Mouse (Mus musculus) testis, adult 10 weeks (tissue): ENCODE measurements around the gene Uba2. TPM values are rescaled to one million over a fixed set of nuclear protein-coding genes. Genes with fewer than 3 reads are reported as not detected.

Source experiments
- polyA plus RNA-seq: library from polyadenylated mRNA; stranded (reverse); fragments of 350-450 nt; fragmentation: Illumina TruSeq; extraction: RNeasy Lipid Tissue Mini Kit (QIAGEN cat#74804); gene quantifications from one replicate; pipeline ENCODE4 v1.2.3, GENCODE M21; 2014; ENCODE audit warnings: low read depth, low replicate concordance

Uba2 gene
- polyA plus RNA-seq, result 133 TPM

DNA sequence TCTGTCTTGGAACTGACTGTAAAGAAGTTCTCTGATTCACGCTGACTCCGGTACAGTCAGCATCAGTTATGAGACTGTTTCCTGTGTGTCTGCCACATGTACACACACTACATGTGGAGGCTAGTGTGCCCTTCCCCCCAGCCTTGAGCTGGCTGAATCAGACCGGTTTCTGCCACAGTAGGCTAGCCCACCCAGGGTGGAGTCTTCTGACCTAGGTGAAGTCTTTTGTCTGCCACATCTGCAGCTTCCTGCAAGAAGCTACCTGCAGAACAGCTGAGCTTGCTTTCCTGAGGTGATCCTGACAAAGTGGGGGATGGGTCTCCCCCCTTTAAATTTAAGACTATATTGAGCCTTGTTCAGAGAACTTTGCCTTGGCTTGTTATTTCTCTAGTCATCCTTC is at the start of gene Uba2:
TSS of gene Uba2 (minus strand) at position 146 of the 400 bp plus-strand sequence.

DNA sequence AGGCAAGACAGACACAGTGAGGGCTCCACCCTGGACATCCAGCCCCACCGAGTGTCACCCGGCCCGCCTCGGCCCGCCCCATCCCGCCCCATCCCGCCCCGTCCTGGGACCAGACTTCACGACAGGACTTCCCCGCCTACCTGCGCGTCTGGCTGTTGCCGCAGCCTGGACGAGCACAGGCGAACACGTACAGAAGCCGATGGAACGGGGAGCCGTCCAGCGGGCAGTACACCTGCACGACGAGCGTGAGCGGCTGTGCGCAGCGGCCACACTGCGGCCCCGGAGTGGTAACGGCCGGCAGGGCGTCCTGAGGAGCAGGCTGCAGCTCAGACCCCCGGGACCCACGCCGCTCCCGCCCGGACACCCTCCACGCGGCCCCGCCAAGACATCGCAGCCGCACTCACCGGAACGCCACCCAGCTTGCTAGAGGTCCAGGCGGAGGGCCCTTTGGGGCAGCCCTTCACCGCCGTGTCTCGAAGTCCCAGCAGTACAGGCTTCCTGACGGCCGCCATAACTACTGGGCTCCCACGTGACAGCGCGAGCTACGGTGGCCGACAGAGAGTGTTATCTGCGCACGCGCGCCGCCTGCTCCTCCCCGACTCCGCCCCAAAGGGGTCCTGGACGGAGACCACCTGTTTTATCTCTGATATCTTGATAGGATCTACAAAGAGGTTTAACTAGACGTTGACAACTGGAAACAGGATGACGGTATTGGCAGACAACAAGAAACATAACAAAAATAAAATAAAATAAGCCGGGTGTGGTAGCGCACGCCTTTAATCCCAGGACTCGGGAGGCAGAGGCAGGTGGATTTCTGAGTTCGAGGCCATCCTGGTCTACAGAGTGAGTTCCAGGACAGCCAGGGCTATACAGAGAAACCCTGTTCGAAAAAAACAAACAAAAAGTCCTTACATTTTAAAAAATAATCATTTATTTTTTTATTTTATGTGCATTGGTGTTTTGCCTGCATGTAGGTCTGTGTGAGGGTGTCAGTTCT is 27.0 kb upstream of the Uba2 start, which contains the start of gene Pdcd2l:
TSS of gene Pdcd2l (minus strand) at position 530 of the 997 bp plus-strand sequence.

DNA sequence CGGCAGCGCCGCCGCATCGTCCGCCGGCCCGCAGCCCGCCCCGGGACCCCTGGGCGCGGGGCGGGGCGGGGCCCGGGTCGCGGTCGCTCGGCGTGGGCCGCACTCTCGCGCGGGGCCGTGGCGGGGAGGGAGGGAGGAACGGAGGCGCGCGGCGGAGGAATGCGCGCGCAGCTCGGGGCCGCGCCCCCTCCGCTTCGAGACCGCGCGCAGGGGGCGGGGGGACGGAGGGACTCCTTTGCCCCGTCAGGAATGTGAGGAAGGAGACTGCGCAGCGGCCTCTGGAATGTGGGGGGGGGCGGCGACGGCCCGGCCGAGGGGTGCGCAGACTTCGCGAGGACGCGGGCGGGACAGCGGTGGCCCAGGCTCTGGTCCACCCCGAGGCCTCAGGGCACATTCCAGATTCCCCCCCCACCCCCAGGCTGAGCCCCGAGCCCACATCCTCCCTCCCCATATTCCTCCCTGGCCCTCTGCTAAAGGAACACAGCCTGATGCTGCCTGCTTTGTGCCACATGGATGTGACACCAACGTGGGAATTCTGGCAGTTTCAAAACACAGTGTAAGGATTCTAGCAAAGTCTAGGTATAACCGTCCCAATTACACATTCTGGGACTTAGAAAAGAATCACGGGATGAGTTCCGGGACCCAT is 36.2 kb downstream of the Uba2 start, which contains the start of gene Wtip:
TSS of gene Wtip (minus strand) at position 152 of the 646 bp plus-strand sequence.

DNA sequence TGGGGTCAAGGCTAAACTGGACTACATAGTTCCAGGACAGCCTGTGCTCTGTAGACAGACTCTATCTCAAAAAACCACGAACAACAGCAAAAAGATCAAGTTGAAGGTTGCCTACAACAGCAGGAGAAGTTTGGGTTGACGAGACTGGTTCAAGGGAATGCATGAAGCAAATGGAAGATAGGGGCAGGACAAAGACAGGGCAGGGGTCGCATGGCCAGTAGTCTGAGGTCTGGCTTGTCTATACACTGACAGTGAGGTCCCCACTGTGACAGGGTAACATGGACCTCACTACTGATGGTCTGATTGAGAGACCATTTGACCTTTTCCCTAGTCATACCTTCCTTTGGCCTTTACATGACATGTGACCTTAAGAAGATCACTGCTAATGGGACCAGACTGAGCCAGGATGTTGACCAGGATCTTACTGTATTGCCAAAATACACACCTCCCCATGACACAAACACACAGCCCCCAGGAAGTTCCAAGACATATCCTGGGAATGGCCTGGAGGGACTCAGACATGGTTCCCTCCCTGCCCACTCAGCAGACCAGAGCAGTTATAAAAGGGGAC is 74.4 kb downstream of the Uba2 start, which contains the start of gene Scgb1b30:
TSS of gene Scgb1b30 (plus strand) at position 521 of the 571 bp plus-strand sequence.

Other genes with a start within 250 kb of the Uba2 start
- not detected for gene Scgb2b26, start 224.6 kb downstream of the Uba2 start, polyA plus RNA-seq
- not detected for gene Scgb2b27, start 155.7 kb downstream of the Uba2 start, polyA plus RNA-seq
- not detected for gene Scgb1b27, start 148.1 kb downstream of the Uba2 start, polyA plus RNA-seq
- gene Scgb1b30, start 74.2 kb downstream of the Uba2 start, polyA plus RNA-seq, result not detected
- gene Wtip, start 36.3 kb downstream of the Uba2 start, polyA plus RNA-seq, result 0.53 TPM
- 6.5 TPM for gene Pdcd2l, start 27.1 kb upstream of the Uba2 start, polyA plus RNA-seq
- gene Gpi1, start 60.7 kb upstream of the Uba2 start, polyA plus RNA-seq, result 67.4 TPM
- not detected for gene Gm6096, start 81.4 kb upstream of the Uba2 start, polyA plus RNA-seq
- gene 4931406P16Rik, start 144.0 kb upstream of the Uba2 start, polyA plus RNA-seq, result 47.7 TPM
- gene Lsm14a, start 223.7 kb upstream of the Uba2 start, polyA plus RNA-seq, result 57.2 TPM